Mouse (Mus musculus): Measurements from ENCODE around the gene Pappa2.

Gene Pappa2

DNA sequence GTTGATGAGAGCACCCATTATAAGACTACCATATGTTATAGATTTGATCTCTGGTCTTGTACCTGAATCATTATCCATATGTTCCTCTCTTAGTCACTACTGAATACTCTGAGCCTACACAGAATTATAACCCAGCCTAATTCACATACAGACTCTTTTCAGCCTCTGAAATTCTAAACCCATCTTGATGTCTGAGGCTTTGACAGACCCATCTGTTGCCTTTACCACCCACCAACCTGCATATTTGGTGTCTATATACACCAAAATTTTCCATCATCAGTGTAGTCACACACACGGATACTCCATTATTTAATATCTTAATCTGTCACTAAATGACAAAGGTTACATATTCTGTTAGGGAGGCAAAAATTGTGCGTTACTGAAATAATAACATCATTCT lies 69.6 kb downstream of the Pappa2 start:
- DNase-seq (ENCODE audit: low read depth, low spot score): no peak

DNA sequence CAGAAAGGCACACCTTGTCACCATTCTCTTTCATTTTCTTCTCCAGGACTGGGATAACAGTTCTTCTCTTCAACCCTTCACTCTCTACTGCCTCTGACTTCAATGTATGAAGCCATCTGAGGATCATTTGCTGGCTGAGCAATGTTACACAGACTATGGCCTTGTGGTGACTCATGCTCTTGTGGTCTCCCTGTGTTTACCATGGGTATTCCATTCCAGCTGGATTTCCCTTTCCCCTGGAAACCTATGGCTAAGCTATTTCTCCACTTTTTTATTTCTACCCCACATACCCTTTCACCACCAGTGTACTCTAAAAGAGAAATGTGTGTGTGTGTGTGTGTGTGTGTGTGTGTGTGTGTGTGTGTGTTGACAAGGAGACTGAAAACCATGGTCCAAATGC lies 83.0 kb downstream of the Pappa2 start:
- DNase-seq (ENCODE audit: low read depth, low spot score): no peak

- no peak for DNase-seq (ENCODE audit: low read depth, low spot score)
Measured at GRCm38 (mm10) chr1:158894441-158894840, 85.8 kb downstream of the Pappa2 start.

- no peak for DNase-seq (ENCODE audit: low read depth, low spot score)
Measured at GRCm38 (mm10) chr1:158875487-158875886, 104.8 kb downstream of the Pappa2 start.

DNA sequence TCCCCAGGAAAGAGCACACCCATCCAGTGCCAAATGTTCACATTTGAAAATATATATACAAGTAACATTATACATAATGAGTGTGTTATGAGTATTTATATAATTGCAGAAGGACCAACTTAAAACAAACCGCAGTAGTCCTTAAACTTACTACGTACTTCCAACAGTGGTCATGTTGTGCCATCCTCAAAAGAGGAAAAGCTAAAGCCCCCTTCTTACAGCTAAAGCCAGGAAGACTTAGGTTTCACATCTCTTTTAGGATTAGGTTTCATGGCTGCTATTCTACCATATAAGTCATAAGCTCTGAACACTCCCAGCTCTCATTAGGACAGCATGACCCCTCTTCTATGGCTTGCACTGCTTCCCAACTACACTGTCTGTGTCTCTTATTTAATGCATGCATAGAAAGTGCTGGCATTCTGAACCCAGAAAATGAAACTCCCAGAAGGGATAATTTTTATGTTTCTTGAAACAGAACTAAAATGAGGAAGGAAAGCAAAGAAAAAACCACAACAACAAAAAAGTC lies 105.7 kb downstream of the Pappa2 start:
- DNase-seq (ENCODE audit: low read depth, low spot score): no peak

DNA sequence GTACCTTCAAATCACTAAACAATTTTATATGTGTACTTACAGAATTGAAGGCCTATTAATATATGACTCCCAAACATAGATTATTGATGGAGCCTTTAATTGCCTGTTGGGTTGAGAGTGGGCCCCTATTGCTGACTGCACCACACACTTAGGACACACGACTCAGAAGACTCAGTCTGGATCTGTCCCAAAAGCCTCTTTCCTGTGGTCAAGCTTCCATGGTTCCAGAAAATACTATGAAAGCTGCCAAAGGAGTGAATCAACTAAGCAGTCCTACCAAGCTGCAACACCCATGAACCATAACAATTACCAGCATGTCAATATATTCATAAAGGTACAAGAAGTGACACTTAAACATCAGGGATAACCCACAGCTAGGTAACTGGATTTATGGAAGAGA lies 106.7 kb downstream of the Pappa2 start:
- DNase-seq (ENCODE audit: low read depth, low spot score): no peak

- no peak for DNase-seq (ENCODE audit: low read depth, low spot score)
Measured at GRCm38 (mm10) chr1:158871401-158871800, 108.9 kb downstream of the Pappa2 start.

GRCm38 (mm10) chr1:158860190-158860589 lies 120.1 kb downstream of the Pappa2 start:
- DNase-seq (ENCODE audit: low read depth, low spot score): no peak

GRCm38 (mm10) chr1:158853936-158854882 lies 126.1 kb downstream of the Pappa2 start:
- DNase-seq (ENCODE audit: low read depth, low spot score): no peak

GRCm38 (mm10) chr1:158852836-158853567 lies 127.3 kb downstream of the Pappa2 start:
- DNase-seq (ENCODE audit: low read depth, low spot score): no peak

GRCm38 (mm10) chr1:158850459-158850858 lies 129.8 kb downstream of the Pappa2 start:
- DNase-seq (ENCODE audit: low read depth, low spot score): no peak

- no peak for DNase-seq (ENCODE audit: low read depth, low spot score)
Measured at GRCm38 (mm10) chr1:158844604-158845003, 135.7 kb downstream of the Pappa2 start.

GRCm38 (mm10) chr1:158837151-158837550 lies 143.1 kb downstream of the Pappa2 start:
- DNase-seq (ENCODE audit: low read depth, low spot score): no peak

DNA sequence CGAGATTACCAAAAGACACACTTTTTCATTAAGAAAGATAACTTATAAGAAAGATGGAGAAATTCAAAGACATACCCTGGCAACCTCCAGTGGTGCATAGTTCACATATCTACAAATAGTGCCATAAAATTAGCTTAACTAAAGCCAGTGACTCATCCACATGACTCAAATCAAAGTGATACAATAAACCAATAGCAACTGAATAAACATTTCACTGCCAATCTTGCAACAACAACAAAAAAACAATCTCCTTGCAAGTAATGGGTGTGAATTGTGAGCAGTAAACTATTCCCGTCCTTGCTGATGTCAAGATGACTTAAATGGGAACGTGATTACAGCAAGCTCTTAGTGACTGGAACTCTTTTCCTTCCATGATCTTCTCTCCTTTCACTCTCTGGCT lies 150.1 kb downstream of the Pappa2 start:
- DNase-seq (ENCODE audit: low read depth, low spot score): no peak

GRCm38 (mm10) chr1:158827931-158828330 lies 152.4 kb downstream of the Pappa2 start:
- DNase-seq (ENCODE audit: low read depth, low spot score): no peak

GRCm38 (mm10) chr1:158819676-158820075 lies 160.6 kb downstream of the Pappa2 start:
- no peak for DNase-seq (ENCODE audit: low read depth, low spot score)

GRCm38 (mm10) chr1:158816479-158816878 lies 163.8 kb downstream of the Pappa2 start:
- no peak for DNase-seq (ENCODE audit: low read depth, low spot score)

GRCm38 (mm10) chr1:158811887-158812286 lies 168.4 kb downstream of the Pappa2 start:
- DNase-seq (ENCODE audit: low read depth, low spot score): no peak

DNA sequence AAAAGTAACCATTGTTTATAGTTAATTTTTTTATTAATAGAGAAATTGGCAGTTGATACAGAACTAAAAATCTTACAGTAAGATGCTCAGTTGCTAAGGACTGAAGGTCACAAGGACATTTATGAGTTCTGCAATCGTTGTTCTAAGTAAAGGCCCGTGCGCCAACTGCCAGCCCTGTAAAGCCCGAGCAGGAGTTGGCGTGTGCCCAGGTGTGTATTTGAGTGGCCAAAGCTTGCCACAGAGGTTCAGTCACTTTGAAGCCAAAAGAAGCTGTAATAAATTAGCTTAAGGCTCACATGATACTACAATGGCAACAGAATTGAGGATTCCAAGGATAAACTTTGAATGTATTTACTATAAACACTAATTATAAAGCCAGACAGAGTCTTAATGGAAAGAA lies 204.8 kb downstream of the Pappa2 start:
- DNase-seq (ENCODE audit: low read depth, low spot score): no peak

- DNase-seq (ENCODE audit: low read depth, low spot score): no peak
Measured at GRCm38 (mm10) chr1:158773102-158773501, 207.2 kb downstream of the Pappa2 start.

DNA sequence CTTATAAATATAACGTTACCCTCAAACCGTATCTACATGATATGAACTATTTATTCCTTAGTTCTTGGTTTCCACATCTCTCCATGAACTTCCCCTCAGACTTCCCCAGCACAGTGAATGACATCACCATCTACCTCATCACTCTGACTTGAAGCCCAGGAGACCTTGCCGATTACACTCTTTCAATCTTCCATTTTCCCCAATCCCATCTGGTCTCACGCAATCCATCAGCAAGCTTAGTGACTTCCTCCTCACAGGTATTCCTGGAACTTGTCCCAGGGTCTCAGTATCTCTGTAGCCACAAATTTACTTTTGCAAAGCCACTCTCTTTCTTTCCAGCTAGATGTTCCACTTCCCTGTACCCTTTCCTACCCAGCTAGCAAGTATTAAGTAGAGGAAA lies 209.5 kb downstream of the Pappa2 start:
- no peak for DNase-seq (ENCODE audit: low read depth, low spot score)

DNA sequence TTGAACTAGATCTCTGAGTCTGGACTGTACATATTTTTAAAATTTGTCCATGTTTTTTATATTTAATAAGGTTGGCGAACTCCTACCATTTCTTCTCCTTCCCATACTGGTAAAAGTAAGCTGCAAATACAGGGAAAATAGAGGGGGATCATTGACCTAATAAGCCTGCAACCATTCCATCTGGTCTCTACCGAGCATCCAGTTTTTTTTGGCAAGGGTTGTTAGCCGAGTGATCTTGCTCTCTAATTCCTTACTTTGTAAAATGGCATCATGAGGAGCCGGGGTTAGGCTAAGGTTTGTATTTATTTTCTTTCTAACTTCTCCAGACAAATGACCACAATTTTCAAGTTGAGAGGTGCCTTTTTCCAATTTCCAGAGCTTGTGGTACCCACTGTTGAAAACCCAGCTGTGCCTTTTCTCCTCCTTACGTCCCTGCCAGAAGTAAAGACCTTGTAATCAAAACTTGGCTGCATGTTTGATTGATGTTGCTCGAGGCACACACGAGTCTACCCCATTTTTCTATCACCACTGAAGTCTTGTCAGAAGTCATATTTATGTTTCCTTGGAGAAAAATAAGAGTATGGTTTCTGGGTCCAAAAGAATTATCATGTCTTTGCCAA lies 210.1 kb downstream of the Pappa2 start:
- no peak for DNase-seq (ENCODE audit: low read depth, low spot score)

Measured in retina, adult 2 months (tissue).